Mouse (Mus musculus) ES-E14 (cell line): ENCODE data around the gene Pcgf5.

Experiments used
- CHD2 ChIP-seq: IDR thresholded peaks from 2 replicates; pipeline ENCODE4 v1.6.1; 2014; ENCODE audit warnings: mild to moderate bottlenecking, low read depth, low read length, inconsistent platforms
- HCFC1 ChIP-seq: IDR thresholded peaks from 2 replicates; pipeline ENCODE4 v1.6.1; 2012; ENCODE audit warnings: low read length, inconsistent platforms, borderline replicate concordance; ENCODE audit not compliant: insufficient read depth
- MAFK ChIP-seq: IDR thresholded peaks from 2 replicates; pipeline ENCODE4 v1.6.1; 2014; ENCODE audit warnings: mild to moderate bottlenecking, low read depth, low read length, inconsistent platforms; ENCODE audit not compliant: insufficient read depth
- ZC3H11A ChIP-seq: IDR thresholded peaks from 2 replicates; pipeline ENCODE4 v1.6.1; 2012; ENCODE audit warnings: low read depth, mild to moderate bottlenecking, inconsistent platforms, low read length, borderline replicate concordance
- ZNF384 ChIP-seq: IDR thresholded peaks from 2 replicates; pipeline ENCODE4 v1.6.1; 2012; ENCODE audit warnings: low read depth, low read length, inconsistent platforms

DNA sequence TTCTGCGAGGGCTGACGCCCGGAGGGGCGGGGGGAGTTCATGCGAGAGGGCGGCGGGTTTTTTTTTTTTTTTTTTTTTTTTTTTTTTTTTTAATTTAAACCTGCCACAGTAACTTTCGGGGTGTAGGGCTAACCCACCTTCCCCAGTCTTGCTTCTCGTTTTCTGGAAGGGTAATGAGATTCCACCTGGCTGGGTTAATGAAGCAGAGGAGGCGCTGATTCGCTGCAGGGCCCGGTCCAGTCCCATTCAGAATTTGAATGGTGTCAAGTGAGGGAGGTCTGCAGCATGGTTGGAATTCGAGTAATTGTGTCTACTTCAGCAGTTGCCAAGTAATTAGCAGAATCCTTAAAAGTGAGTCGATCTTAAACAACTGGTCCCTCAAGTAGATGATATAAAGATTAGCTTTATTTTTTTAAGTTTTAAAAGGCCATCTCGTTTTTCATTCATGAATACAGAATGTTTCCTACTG lies 1.4 kb downstream of the Pcgf5 start:
- no peak for TF ChIP-seq MAFK
- TF ChIP-seq ZC3H11A, result no peak
- no peak for TF ChIP-seq CHD2
- peak; percentile 95 for TF ChIP-seq ZNF384
- no peak for TF ChIP-seq HCFC1
